Mouse (Mus musculus): ENCODE measurements around the gene D230025D16Rik. TPM values are rescaled to one million over a fixed set of nuclear protein-coding genes. Genes with fewer than 3 reads are reported as not detected.
A peak's percentile ranks its signal among the peaks of the same experiment; 100 is the strongest.
"Not testable (repeated sequence)": the region's sequence is repeated elsewhere in the genome, so short reads cannot be mapped to it uniquely, and the experiment has no call there.

Gene D230025D16Rik
- 10 to 100 TPM; 14.4 to 20.9 (median 17.4) TPM for total RNA-seq (2022)

GRCm38 (mm10) chr8:105224413-105225271 is at the start of gene D230025D16Rik:
D230025D16Rik (plus strand) TSS chr8:105225145.
- peak; percentile 97 for DNase-seq (ENCODE audit: low spot score)

GRCm38 (mm10) chr8:105175287-105175686 is 49.7 kb upstream of the D230025D16Rik start:
- DNase-seq (ENCODE audit: low spot score), result not testable (repeated sequence)

GRCm38 (mm10) chr8:105178211-105178800 is 46.6 kb upstream of the D230025D16Rik start:
- DNase-seq (ENCODE audit: low spot score), result no peak

- DNase-seq (ENCODE audit: low spot score), result no peak
Measured at GRCm38 (mm10) chr8:105182201-105182600, 42.7 kb upstream of the D230025D16Rik start.

- DNase-seq (ENCODE audit: low spot score), result no peak
Measured at GRCm38 (mm10) chr8:105186467-105187005, 38.4 kb upstream of the D230025D16Rik start.

GRCm38 (mm10) chr8:105192182-105192581 is 32.8 kb upstream of the D230025D16Rik start:
- DNase-seq (ENCODE audit: low spot score), result no peak

GRCm38 (mm10) chr8:105205748-105206147 is 19.2 kb upstream of the D230025D16Rik start:
- DNase-seq (ENCODE audit: low spot score), result no peak

- DNase-seq (ENCODE audit: low spot score), result no peak
Measured at GRCm38 (mm10) chr8:105206766-105207275, 18.1 kb upstream of the D230025D16Rik start.

GRCm38 (mm10) chr8:105207675-105208273 is 17.2 kb upstream of the D230025D16Rik start:
- no peak for DNase-seq (ENCODE audit: low spot score)

GRCm38 (mm10) chr8:105209153-105210110 is 15.5 kb upstream of the D230025D16Rik start:
- no peak for DNase-seq (ENCODE audit: low spot score)

- DNase-seq (ENCODE audit: low spot score), result no peak
Measured at GRCm38 (mm10) chr8:105214104-105214503, 10.8 kb upstream of the D230025D16Rik start.

- DNase-seq (ENCODE audit: low spot score), result peak; percentile 73
Measured at GRCm38 (mm10) chr8:105217926-105218522, 6.9 kb upstream of the D230025D16Rik start.

GRCm38 (mm10) chr8:105223850-105224249 is 1.1 kb upstream of the D230025D16Rik start:
- DNase-seq (ENCODE audit: low spot score), result peak; percentile 22

GRCm38 (mm10) chr8:105225272-105225593 is 288 bp downstream of the D230025D16Rik start:
- no peak for DNase-seq (ENCODE audit: low spot score)

- no peak for DNase-seq (ENCODE audit: low spot score)
Measured at GRCm38 (mm10) chr8:105225917-105226316, 972 bp downstream of the D230025D16Rik start.

GRCm38 (mm10) chr8:105231503-105232320 is 6.8 kb downstream of the D230025D16Rik start:
- DNase-seq (ENCODE audit: low spot score), result no peak

- DNase-seq (ENCODE audit: low spot score), result not testable (repeated sequence)
Measured at GRCm38 (mm10) chr8:105232321-105232693, 7.4 kb downstream of the D230025D16Rik start.

- DNase-seq (ENCODE audit: low spot score), result no peak
Measured at GRCm38 (mm10) chr8:105233126-105233935, 8.4 kb downstream of the D230025D16Rik start.

- DNase-seq (ENCODE audit: low spot score), result no peak
Measured at GRCm38 (mm10) chr8:105235206-105235605, 10.3 kb downstream of the D230025D16Rik start.

Data from heart, adult 8-10 months (tissue).